Mouse (Mus musculus) left cerebral cortex, postnatal 25 days (tissue): ENCODE measurements around the gene Ift122. TPM values are rescaled to one million over a fixed set of nuclear protein-coding genes. Genes with fewer than 3 reads are reported as not detected.

Source experiments
- DNase-seq, 2 experiments: peaks; one replicate each; pipeline ENCODE4 v3.0.0; 2022; ENCODE audit warnings: low spot score in 2 of 2, mixed read lengths in 1 of 2
- intact Hi-C: fragments of 180-260 bp; cut with DNase I; formaldehyde crosslinking; loops from one replicate; pipeline ENCODE4 v1.15.1; 2025
- total RNA-seq, 2 experiments: library from RNA; stranded (reverse); gene quantifications; 2 replicates each; pipeline ENCODE4 v1.2.3; 2021

The Ift122 gene
- total RNA-seq, 2 experiments from 2014 or later: 30.0 to 30.9 TPM

- intact Hi-C loops: no loop called here
- no peak for DNase-seq
These were observed 30.7 kb downstream of the Ift122 start for GRCm38 (mm10) chr6:115884018-115884417.

- DNase-seq: no peak
- intact Hi-C loops: no loop called here
These were observed 33.6 kb downstream of the Ift122 start for GRCm38 (mm10) chr6:115886894-115887293.

- peak in 1 of 2 experiments; percentile 35 for DNase-seq
- intact Hi-C loops: no loop called here
These were observed 35.0 kb downstream of the Ift122 start for GRCm38 (mm10) chr6:115888296-115888695.

- DNase-seq: no peak
These were observed 37.3 kb downstream of the Ift122 start for GRCm38 (mm10) chr6:115890601-115891000.

GRCm38 (mm10) chr6:115891061-115891460 lies 37.8 kb downstream of the Ift122 start:
- intact Hi-C loops: loop anchor here (1.0 kb wide), 1 partner anchor 23 kb away; no protein-coding TSS in a partner anchor
- peak; percentile 67 to 89 for DNase-seq

More at GRCm38 (mm10) chr6:115890601-115891000, 37.3 kb downstream of the Ift122 start:
- intact Hi-C loops: no loop called here

- DNase-seq: peak; percentile 84 to 92
- intact Hi-C loops: loop anchor here (1.0 kb wide), 1 partner anchor 23 kb away; no protein-coding TSS in a partner anchor
These were observed 38.3 kb downstream of the Ift122 start for GRCm38 (mm10) chr6:115891497-115892061.

- DNase-seq: no peak
- intact Hi-C loops: no loop called here
These were observed 39.1 kb downstream of the Ift122 start for GRCm38 (mm10) chr6:115892363-115892762.

GRCm38 (mm10) chr6:115896346-115896745 lies 43.1 kb downstream of the Ift122 start:
- no peak for DNase-seq
- intact Hi-C loops: no loop called here

GRCm38 (mm10) chr6:115897117-115897516 lies 43.8 kb downstream of the Ift122 start:
- no peak for DNase-seq
- intact Hi-C loops: no loop called here

- no peak for DNase-seq
- intact Hi-C loops: no loop called here
These were observed 44.8 kb downstream of the Ift122 start for GRCm38 (mm10) chr6:115897926-115898520.

GRCm38 (mm10) chr6:115901062-115901461 lies 47.8 kb downstream of the Ift122 start:
- DNase-seq: peak; percentile 83 to 93
- intact Hi-C loops: loop anchor here (1.0 to 5.0 kb wide), 3 partner anchors 94 to 236 kb away; partner anchors contain the start of gene Plxnd1

- DNase-seq: no peak
- intact Hi-C loops: loop anchor here (1.0 to 5.0 kb wide), 3 partner anchors 93 to 236 kb away; partner anchors contain the start of gene Plxnd1
These were observed 48.2 kb downstream of the Ift122 start for GRCm38 (mm10) chr6:115901489-115901931.

- DNase-seq: peak in 1 of 2 experiments; percentile 80
- intact Hi-C loops: loop anchor here (5.0 kb wide), 1 partner anchor 235 kb away; no protein-coding TSS in a partner anchor
These were observed 49.3 kb downstream of the Ift122 start for GRCm38 (mm10) chr6:115902545-115902944.

- intact Hi-C loops: no loop called here
- no peak for DNase-seq
These were observed 52.3 kb downstream of the Ift122 start for GRCm38 (mm10) chr6:115905568-115905967.

- DNase-seq: no peak
- intact Hi-C loops: no loop called here
These were observed 53.2 kb downstream of the Ift122 start for GRCm38 (mm10) chr6:115906455-115906854.

GRCm38 (mm10) chr6:115906871-115907270 lies 53.6 kb downstream of the Ift122 start:
- intact Hi-C loops: no loop called here
- DNase-seq: no peak

GRCm38 (mm10) chr6:115908421-115908982 lies 55.2 kb downstream of the Ift122 start:
- no peak for DNase-seq

GRCm38 (mm10) chr6:115909052-115909451 lies 55.8 kb downstream of the Ift122 start:
- DNase-seq: no peak
- intact Hi-C loops: no loop called here

More at GRCm38 (mm10) chr6:115908421-115908982, 55.2 kb downstream of the Ift122 start:
- intact Hi-C loops: no loop called here

- intact Hi-C loops: no loop called here
- DNase-seq: no peak
These were observed 56.7 kb downstream of the Ift122 start for GRCm38 (mm10) chr6:115909940-115910339.

GRCm38 (mm10) chr6:115911763-115912162 lies 58.5 kb downstream of the Ift122 start:
- intact Hi-C loops: no loop called here
- no peak for DNase-seq

- peak in 1 of 2 experiments; percentile 66 for DNase-seq
- intact Hi-C loops: no loop called here
These were observed 60.2 kb downstream of the Ift122 start for GRCm38 (mm10) chr6:115913482-115913881.
